Mouse (Mus musculus) neural tube, embryonic 11.5 days (tissue): Measurements from ENCODE around the gene Hcn1. TPM values are rescaled to one million over a fixed set of nuclear protein-coding genes. Genes with fewer than 3 reads are reported as not detected.

ENCODE experiments used
- ATAC-seq: fragments of 200-750 bp; cut with Nextera tagmentation; 2 replicates; pipeline ENCODE4 v1.8.0; 2017; ENCODE audit warnings: moderate number of reproducible peaks, mild to moderate bottlenecking, moderate TSS enrichment, moderate library complexity; ENCODE audit not compliant: insufficient read depth, low FRiP score, low TSS enrichment
- DNase-seq: peaks from one replicate; pipeline ENCODE4 v3.0.0-alpha.2; 2015; ENCODE audit warnings: low spot score
- H3K27ac ChIP-seq: fragments of 300-500 bp; sonication (generic); 2 replicates; pipeline ENCODE4 v1.5.1; 2014; ENCODE audit warnings: low read depth, mild to moderate bottlenecking, low read length
- H3K27me3 ChIP-seq: fragments of 300-500 bp; sonication (generic); 2 replicates; pipeline ENCODE4 v1.6.1; 2014; ENCODE audit warnings: mild to moderate bottlenecking, low read length, mixed read lengths; ENCODE audit not compliant: control insufficient read depth, insufficient read depth
- H3K36me3 ChIP-seq: fragments of 300-500 bp; sonication (generic); 2 replicates; pipeline ENCODE4 v1.6.1; 2014; ENCODE audit warnings: mild to moderate bottlenecking, low read length, moderate library complexity, mixed read lengths; ENCODE audit not compliant: control insufficient read depth, insufficient read depth
- H3K4me1 ChIP-seq: fragments of 300-500 bp; sonication (generic); 2 replicates; pipeline ENCODE4 v1.6.1; 2014; ENCODE audit warnings: low read length, mixed read lengths; ENCODE audit not compliant: control insufficient read depth, insufficient read depth
- H3K4me2 ChIP-seq: fragments of 300-500 bp; sonication (generic); 2 replicates; pipeline ENCODE4 v1.6.1; 2014; ENCODE audit warnings: low read depth, mild to moderate bottlenecking, moderate library complexity
- H3K4me3 ChIP-seq: fragments of 300-500 bp; sonication (generic); 2 replicates; pipeline ENCODE4 v1.5.1; 2014; ENCODE audit warnings: low read depth, low read length
- H3K9ac ChIP-seq: fragments of 300-500 bp; sonication (generic); 2 replicates; pipeline ENCODE4 v1.6.1; 2014; ENCODE audit warnings: mild to moderate bottlenecking, low read length
- H3K9me3 ChIP-seq: fragments of 300-500 bp; sonication (generic); 2 replicates; pipeline ENCODE4 v1.6.1; 2016; ENCODE audit warnings: low read length; ENCODE audit not compliant: control insufficient read depth
- WGBS: fragments of 180-500 bp; shearing (Covaris S2); extraction: QIAGEN DNeasy Blood & Tissue Kit; methylation state at CpG from one replicate; pipeline ENCODE4 v1.1.7; 2014; 5-methylcytosine and 5-hydroxymethylcytosine counted together
- polyA plus RNA-seq: library from polyadenylated mRNA; unstranded; fragments of >200 nt; fragmentation: Nextera tagmentation; extraction: Ambion mirVana; gene quantifications from 2 replicates; pipeline ENCODE4 v1.2.1, GENCODE M21; 2014

Hcn1 gene
- polyA plus RNA-seq, 1 experiment from 2014 or later, result 0.09 TPM

DNA sequence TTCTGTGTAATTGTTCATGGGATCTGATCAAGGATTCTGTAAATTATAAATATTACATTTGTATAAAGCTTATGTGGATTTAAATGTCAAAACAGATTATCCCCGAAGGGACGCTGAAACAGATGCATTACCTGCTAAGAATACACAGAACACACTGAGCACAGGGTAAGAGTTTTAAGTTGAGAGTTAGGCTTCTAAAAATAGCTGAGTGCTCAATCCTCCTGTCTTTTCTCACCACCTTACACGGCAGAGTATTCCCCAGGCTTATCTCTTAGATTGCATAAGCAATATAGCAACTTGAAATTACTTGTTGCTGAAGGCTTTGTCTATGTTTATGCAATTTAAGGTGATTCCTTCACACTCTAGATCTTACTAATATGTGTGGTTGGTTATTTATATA lies 256.3 kb downstream of the Hcn1 start:
- Histone ChIP-seq H3K27ac (no peak overlapping the region), H3K9ac (no peak overlapping the region), H3K4me1 (no peaks in the 10 kb centered on the region), H3K27me3 (no peaks in the 10 kb centered on the region), H3K36me3 (no peaks in the 10 kb centered on the region), H3K4me2 (no peak overlapping the region), H3K9me3 (no peaks in the 10 kb centered on the region), H3K4me3 (no peak overlapping the region)
- WGBS, result 84% methylated on average over 3 of the region's 3 CpGs
- no peak for ATAC-seq
- no peak for DNase-seq

DNA sequence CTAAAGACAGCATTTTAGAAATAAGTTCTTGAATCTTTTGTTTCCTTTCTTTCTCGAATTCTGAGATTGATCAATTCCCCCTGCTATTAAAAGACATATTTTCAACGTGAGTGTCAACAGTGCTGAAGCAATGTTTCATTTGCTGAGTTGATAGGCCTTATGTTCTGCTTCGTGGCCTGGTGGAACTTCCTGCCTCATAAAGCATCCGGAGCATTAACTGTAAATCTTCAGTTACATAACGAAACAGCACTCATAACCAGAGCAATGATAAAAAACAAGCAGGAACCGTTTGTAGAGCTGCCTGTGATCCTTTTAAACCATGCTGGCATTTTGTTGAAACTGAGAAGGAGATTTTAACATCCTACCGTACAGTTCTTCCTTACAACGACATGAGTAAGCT lies 275.7 kb downstream of the Hcn1 start:
- no peaks in the 10 kb centered on the region for H3K36me3 ChIP-seq
- H3K27ac ChIP-seq, result no peak overlapping the region
- H3K27me3 ChIP-seq, result no peaks in the 10 kb centered on the region
- no peaks in the 10 kb centered on the region for H3K9me3 ChIP-seq
- H3K4me2 ChIP-seq, result no peak overlapping the region
- no peak overlapping the region for H3K4me3 ChIP-seq
- H3K9ac ChIP-seq, result no peak overlapping the region
- no peaks in the 10 kb centered on the region for H3K4me1 ChIP-seq
- ATAC-seq, result no peak
- DNase-seq, result no peak
- 70% methylated on average over 8 of the region's 8 CpGs for WGBS

DNA sequence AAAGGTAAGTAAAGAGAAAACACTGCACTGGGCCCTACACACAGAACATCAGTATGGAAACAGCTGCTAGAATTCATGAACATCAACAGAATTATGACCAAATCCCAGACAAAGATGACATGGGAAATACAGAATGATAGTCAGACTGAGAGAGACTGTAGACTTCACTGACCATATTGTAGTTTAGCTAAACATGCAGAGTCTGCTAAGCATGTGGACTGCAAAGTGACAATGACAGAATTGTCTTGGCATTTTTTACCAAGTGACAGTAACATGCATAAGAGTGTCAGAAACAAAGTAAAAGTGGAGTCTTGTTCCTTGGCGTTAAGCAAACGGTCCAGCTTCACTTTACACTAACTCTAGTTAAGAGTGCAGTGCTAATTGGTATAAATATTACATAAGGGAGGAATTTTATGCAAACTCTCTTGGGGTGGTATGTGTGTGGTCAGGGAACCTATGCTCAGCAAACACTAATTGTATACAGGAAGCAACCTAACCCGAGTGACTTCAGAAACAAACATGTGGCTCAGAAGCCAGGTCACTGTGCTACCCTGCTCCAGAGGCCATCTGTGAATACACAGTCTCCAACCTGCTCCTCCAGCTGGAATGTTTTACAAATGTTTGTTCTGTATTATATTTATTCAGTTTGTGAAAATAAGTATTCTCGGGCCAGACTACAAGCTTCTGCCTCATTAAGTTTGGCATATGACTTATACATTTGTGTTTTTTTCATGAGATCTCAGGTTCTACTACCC lies 278.5 kb downstream of the Hcn1 start:
- H3K9ac ChIP-seq, result no peak overlapping the region
- H3K27me3 ChIP-seq, result no peaks in the 10 kb centered on the region
- H3K4me3 ChIP-seq, result no peak overlapping the region
- H3K9me3 ChIP-seq, result no peaks in the 10 kb centered on the region
- no peak for DNase-seq
- H3K36me3 ChIP-seq, result no peaks in the 10 kb centered on the region
- 85% methylated on average over 4 of the region's 4 CpGs for WGBS
- H3K4me2 ChIP-seq, result no peak overlapping the region
- no peaks in the 10 kb centered on the region for H3K4me1 ChIP-seq
- no peak for ATAC-seq
- H3K27ac ChIP-seq, result no peak overlapping the region

DNA sequence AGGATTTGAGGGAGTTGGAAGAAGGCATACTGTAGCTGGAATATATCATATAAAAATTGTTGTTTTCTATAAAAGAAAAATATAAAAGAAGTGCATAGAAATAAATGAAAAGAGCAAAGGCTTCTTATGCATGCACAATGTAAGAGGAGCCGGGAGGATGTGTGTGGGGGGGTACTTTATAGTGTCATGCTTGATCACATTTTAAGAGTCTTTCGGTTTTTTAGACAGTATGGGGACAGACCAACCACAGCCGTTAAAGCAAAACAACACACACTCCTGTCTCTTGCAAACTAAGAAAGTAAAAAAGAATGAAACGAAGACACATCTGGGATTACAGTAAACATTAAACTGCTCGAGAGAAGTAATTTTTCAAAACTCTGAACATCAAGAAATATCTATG lies 290.0 kb downstream of the Hcn1 start:
- Histone ChIP-seq H3K27ac (no peak overlapping the region), H3K27me3 (no peaks in the 10 kb centered on the region), H3K36me3 (no peaks in the 10 kb centered on the region), H3K4me2 (no peak overlapping the region), H3K4me1 (no peaks in the 10 kb centered on the region), H3K9ac (no peak overlapping the region), H3K4me3 (no peak overlapping the region), H3K9me3 (no peaks in the 10 kb centered on the region)
- 81% methylated on average over 5 of the region's 5 CpGs for WGBS
- no peak for ATAC-seq
- no peak for DNase-seq

DNA sequence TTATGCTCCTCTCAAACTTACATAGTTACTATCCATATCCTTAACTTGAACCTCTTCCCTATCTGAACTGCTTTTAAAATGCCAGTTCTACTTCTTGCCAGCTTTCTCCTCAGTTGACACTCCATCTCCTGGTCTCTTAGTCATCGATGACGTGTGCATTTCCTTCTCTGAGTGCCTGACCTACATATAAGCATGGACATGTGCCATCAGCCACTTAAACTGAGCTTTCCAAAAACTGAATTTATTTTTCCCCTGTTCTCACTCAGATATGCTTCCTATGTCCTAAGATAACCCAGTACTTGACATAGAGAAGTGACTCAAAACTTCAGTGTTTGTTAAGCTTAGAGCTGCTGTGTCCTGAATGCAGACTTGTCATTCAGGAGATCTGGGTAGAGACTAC lies 295.9 kb downstream of the Hcn1 start:
- no peak overlapping the region for H3K27ac ChIP-seq
- H3K4me3 ChIP-seq, result no peak overlapping the region
- no peak overlapping the region for H3K4me2 ChIP-seq
- ATAC-seq (no peak), DNase-seq (no peak)
- WGBS, result 81% methylated on average over 2 of the region's 2 CpGs
- H3K4me1 ChIP-seq, result no peaks in the 10 kb centered on the region
- H3K9me3 ChIP-seq, result no peaks in the 10 kb centered on the region
- H3K9ac ChIP-seq, result no peak overlapping the region
- no peaks in the 10 kb centered on the region for H3K27me3 ChIP-seq
- H3K36me3 ChIP-seq, result no peaks in the 10 kb centered on the region

DNA sequence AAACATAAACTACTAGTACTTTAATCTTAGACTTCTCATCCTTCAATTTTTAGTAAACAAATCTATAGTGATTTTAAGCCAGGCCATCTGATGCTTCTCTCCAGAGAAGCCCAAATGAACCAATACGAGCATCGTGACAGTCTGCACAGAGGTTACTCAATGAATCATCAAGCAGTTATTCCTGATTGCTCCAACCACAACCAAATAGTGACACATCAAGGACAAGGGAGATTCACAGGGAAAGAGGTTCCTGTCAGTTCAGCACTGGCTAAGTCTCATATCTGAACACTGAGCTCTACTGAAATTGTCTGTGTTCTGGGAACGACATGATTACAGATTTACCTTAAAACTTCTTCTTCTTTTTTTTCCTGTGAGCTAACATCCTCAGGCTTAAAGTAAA lies 305.7 kb downstream of the Hcn1 start:
- H3K9me3 ChIP-seq, result no peaks in the 10 kb centered on the region
- no peaks in the 10 kb centered on the region for H3K36me3 ChIP-seq
- ATAC-seq (no peak), DNase-seq (no peak)
- WGBS, result 89% methylated on average over 3 of the region's 3 CpGs
- no peak overlapping the region for H3K27ac ChIP-seq
- H3K4me2 ChIP-seq, result no peak overlapping the region
- H3K4me3 ChIP-seq, result no peak overlapping the region
- H3K4me1 ChIP-seq, result no peaks in the 10 kb centered on the region
- no peaks in the 10 kb centered on the region for H3K27me3 ChIP-seq
- H3K9ac ChIP-seq, result no peak overlapping the region

DNA sequence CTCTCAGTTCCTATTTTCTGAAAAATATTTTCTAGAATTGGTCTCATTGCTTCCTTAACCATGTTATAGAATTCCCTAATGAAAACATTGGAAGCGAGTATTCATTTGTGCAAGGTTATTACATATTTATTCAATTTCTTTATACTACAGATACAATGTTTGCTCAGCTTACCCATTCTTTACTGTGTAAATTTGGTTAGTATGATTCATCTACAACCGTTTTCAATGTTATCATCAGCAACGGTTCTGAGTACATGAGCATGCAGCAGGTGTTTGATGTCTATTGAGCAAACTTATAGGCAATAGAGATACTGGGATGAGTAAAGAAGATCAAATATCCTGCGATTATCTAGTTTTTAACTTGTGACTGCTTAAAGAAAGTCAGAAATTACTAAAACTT lies 327.6 kb downstream of the Hcn1 start:
- Histone ChIP-seq H3K27me3 (no peaks in the 10 kb centered on the region), H3K9ac (no peak overlapping the region), H3K27ac (no peak overlapping the region), H3K4me3 (no peak overlapping the region), H3K4me1 (no peaks in the 10 kb centered on the region), H3K4me2 (no peak overlapping the region), H3K36me3 (no peaks in the 10 kb centered on the region), H3K9me3 (no peaks in the 10 kb centered on the region)
- 89% methylated on average over 4 of the region's 4 CpGs for WGBS
- ATAC-seq, result no peak
- no peak for DNase-seq

DNA sequence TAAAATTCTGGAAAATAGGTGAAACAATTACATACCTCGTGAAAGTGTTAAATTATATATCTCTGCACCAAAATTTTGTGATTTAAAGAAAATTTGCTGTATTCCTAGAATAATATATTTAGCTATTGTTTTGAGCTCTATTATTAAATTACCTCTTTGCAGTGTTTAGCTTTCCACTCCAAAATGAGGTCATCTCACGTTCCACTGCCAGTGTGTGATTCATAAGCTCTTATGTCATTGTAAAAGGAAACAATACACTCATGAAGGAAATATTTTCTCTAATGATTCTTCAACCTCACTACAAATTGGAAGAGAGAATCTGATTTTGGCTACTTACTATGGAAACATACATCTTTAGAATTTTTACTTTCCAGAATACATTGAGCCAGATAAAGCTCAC lies 329.6 kb downstream of the Hcn1 start:
- DNase-seq (no peak), ATAC-seq (no peak)
- Histone ChIP-seq H3K36me3 (no peaks in the 10 kb centered on the region), H3K4me2 (no peak overlapping the region), H3K9me3 (no peaks in the 10 kb centered on the region), H3K9ac (no peak overlapping the region), H3K4me1 (no peaks in the 10 kb centered on the region), H3K27me3 (no peaks in the 10 kb centered on the region), H3K27ac (no peak overlapping the region), H3K4me3 (no peak overlapping the region)
- 89% methylated on average over 2 of the region's 2 CpGs for WGBS

DNA sequence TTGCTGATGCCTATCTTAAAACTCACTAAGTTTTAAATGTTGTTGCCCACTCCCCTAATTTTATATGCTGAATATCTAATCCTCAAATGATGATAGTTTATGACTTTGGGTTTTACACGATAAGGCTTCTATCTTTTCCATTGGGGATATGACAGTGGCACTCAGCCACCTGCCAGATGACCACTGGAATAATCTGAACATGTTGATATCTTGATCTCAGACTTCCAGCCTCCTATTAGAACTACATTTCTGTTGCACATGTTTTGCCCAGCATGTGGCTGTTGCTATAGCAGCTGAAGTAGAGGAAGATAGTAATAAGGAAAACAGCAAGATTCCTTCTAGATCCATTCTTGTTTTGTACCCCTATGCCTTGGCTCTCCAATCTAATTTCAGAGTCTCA lies 336.6 kb downstream of the Hcn1 start:
- H3K36me3 ChIP-seq, result no peaks in the 10 kb centered on the region
- 90% methylated on average over 1 of the region's 1 CpGs for WGBS
- H3K4me1 ChIP-seq, result no peaks in the 10 kb centered on the region
- DNase-seq, result no peak
- no peak overlapping the region for H3K9ac ChIP-seq
- H3K4me2 ChIP-seq, result no peak overlapping the region
- no peak for ATAC-seq
- H3K27me3 ChIP-seq, result no peaks in the 10 kb centered on the region
- H3K4me3 ChIP-seq, result no peak overlapping the region
- H3K9me3 ChIP-seq, result no peaks in the 10 kb centered on the region
- no peak overlapping the region for H3K27ac ChIP-seq
